Mouse (Mus musculus): Measurements from ENCODE around the gene Mxd4.
A peak's percentile ranks its signal among the peaks of the same experiment; 100 is the strongest.

The Mxd4 gene

GRCm38 (mm10) chr5:34195786-34196185 lies 8.3 kb upstream of the Mxd4 start:
- DNase-seq = no peak

GRCm38 (mm10) chr5:34194975-34195662 lies 7.6 kb upstream of the Mxd4 start:
- no peak for DNase-seq

GRCm38 (mm10) chr5:34194426-34194825 lies 6.9 kb upstream of the Mxd4 start:
- no peak for DNase-seq

DNA sequence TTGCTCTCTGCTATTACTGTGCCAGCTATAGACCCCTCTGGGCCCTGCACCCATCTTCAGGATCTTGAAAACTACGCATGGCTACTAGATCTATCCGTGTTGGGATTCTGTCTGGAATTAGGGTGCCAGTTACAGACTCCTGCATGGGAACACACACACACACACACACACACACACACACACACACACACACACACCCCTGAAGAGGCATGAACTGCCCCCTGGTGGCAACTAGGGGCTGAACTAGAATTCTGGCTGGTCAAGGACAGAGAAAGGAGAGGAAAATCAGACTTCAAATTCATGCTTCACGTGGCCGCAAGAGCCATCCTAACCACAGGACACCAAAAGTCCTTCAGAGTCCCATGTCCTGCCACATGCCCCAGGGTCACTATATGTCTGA lies 4.3 kb upstream of the Mxd4 start:
- peak; percentile 64 for DNase-seq

DNA sequence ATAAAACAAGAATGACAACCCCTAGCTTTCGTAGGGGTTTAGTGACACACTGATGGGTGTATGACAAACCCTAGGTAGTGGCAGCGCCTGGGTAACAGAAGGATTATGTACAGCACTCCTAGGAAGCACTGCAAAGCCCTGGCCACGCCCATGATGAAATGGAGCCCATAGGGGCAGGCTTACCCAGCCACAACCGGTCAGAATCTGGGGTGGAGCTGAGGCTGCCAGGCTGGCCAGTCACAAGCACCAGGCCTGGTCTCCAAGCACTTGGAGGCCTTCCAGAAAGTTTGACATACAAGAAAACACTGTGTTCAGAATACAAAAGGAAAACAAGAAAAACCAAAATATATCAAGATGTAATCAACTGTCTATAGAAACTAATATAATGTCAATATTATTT lies 3.5 kb upstream of the Mxd4 start:
- DNase-seq = peak; percentile 72 to 90

DNA sequence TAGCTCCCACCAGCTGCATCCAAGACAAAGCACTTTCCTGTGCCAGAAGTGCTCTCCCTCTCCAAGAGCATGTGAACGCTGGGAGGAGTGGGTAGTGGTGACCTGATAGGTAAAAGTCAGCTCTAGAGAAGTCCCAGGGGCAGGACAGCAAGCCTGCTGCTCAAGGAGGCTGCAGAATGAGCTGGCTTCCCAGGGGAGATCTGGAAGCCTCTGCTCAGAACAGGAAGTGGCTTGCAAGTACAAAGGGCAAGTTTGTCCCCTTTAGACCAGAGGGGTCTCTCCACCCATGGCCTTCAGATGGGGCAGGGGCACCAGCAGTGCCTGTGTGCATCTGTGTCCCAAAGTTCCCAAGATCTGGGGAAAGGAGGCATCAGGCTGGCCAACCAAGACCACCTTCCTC lies 2.0 kb upstream of the Mxd4 start:
- DNase-seq = no peak

DNA sequence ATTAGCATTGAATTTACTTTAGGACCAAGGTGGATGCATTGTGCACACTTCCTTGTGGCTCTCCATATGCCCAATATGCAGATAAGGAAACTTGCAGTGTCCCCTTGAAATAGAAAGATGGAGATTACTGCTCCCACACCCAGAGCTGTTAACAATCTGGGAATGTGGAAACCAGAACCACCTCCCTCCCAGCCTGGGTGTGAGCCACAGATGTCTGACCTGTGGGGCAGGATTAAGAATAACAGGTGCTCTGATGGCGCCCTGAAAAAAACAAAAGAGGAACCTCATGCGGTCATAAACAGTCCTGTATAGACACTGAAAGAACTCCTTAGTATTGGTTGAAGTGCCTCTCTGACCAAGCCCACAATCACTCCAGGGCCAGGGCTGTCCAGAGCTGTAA lies 1.3 kb upstream of the Mxd4 start:
- no peak for DNase-seq

GRCm38 (mm10) chr5:34186961-34187391 lies 544 bp downstream of the Mxd4 start:
- DNase-seq = peak; percentile 70 to 90

- DNase-seq = peak in 1 of 2 experiments; percentile 47
Measured at GRCm38 (mm10) chr5:34186391-34186790, 1.1 kb downstream of the Mxd4 start.

GRCm38 (mm10) chr5:34185791-34186190 lies 1.7 kb downstream of the Mxd4 start:
- peak in 1 of 2 experiments; percentile 1 for DNase-seq

GRCm38 (mm10) chr5:34185051-34185580 lies 2.4 kb downstream of the Mxd4 start:
- peak in 1 of 2 experiments; percentile 1 for DNase-seq

DNA sequence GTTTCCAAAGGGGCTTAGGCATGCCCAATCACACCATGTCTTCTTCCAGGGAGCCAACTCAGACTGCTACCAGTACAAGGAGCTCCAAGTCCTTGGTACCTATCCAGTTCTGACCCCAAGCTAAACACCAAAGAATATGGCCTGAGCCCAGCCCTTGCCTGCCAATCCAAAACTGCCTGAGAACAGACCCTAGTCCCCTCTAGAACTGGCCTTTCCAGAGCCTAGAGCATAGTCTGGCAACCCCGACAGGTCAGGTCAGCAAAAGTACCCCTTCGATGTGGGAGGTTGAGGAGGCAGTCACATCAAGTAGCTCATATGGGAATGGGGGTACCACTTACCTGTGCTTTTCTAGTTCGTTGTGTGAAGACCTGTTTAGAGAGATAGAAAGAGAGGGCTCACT lies 3.5 kb downstream of the Mxd4 start:
- peak in 1 of 2 experiments; percentile 1 for DNase-seq

DNA sequence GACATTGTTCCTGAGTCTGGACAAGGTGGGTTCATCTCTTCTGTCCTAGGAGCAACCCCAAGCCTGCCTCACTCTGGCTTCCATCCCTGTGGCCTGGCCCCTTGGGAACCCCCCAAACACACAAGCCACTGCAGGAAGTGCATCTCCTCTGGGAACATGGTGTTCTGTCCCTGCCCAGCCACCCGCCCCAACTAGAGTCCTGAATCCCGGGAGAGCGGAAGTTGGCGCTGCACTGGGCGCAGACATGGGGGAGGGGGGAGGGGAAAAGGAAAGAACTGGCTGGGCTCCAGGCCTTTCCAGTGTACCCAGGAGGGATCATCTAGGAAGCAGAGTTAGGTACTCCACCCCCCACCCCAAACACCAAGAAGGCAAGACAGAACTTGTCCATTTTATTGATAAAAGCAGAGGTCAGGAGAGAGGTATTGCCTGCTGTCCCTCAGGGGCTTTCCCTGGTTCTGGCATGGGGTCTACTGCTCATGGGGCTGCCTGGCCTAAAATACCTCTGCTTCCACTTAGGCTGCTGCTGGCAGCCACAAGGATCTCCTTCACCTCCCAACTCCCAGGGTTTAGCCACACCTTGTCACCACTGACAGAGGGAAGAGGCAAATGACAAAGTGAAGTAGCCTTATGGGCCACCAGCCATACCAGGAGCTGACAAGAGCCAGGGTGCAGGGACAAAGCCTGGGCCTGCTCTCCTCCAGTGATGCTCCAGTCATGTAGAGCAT lies 4.2 kb downstream of the Mxd4 start:
- peak; percentile 74 to 93 for DNase-seq

DNA sequence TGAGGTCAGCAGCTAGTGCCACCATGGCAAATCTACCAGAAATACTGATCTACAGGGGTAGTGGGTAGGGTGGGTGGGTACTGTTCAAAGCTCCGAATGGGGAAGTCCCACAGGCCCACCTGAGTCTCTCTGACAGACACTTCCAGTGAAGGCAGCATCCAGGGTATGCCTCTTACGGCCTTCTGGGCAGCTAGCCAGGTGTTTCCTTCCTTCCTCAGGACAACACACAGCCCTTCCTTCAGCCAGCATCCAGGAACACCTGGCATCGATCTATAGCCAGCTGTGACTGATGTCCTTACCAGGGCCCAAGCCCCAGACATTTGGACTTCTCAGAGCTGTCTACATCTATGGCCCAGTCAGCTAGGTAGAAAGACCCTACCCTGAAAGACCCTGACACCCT lies 5.0 kb downstream of the Mxd4 start:
- peak; percentile 83 to 86 for DNase-seq

DNA sequence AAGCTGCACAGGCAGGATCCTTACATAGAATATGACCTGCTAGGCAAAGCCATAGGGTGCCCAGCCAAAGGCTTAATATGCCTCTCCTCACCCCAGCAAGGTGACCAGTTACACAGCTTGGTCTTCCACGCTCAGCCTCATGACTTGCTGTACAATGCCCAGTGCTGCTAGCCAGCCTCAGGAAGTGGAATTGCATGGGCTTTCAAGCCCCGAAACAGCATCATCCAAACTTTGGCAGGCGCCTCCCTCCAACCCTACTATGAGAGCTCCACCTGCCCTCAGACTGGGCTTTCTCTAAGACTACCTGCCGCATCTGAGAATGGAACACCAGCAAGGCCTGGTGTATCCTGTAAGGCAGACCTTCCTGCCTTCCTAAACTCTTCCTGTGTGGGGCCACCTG lies 9.7 kb downstream of the Mxd4 start:
- DNase-seq = no peak

GRCm38 (mm10) chr5:34177091-34177490 lies 10.4 kb downstream of the Mxd4 start:
- DNase-seq = no peak

DNA sequence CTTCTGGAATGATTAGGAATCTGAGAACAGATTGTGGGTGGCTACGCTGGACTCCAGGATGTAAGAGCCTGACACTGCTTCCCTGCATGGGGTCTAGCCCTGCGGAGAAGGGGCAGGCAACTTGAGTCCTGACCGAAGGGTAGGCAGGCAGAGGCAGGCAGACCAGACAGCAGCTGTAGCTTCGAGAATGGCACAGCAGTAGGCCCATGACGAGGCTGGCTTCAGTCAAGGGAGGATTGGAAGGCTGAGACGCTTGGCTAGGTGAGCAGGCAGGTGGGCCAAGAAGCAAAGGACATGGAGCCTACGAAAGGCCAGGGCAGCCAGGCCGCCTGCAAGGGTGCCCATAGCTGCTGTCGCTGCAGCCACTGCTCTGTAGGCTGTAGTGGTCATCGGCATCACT lies 10.8 kb downstream of the Mxd4 start:
- no peak for DNase-seq

DNA sequence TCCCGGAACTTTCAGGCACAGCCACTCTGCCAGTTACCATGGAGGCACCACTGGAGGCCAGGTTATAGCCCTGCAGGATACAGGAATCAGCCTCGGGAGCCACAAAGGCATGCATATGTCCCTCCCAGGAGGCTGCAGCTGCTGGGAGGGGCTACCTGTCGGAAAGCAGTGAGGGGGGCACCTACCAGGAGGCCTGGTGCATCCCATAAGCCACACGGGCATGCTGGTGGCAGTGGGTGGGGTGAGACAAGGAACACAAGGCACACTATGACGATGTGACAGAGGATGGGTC lies 12.2 kb downstream of the Mxd4 start:
- no peak for DNase-seq

DNA sequence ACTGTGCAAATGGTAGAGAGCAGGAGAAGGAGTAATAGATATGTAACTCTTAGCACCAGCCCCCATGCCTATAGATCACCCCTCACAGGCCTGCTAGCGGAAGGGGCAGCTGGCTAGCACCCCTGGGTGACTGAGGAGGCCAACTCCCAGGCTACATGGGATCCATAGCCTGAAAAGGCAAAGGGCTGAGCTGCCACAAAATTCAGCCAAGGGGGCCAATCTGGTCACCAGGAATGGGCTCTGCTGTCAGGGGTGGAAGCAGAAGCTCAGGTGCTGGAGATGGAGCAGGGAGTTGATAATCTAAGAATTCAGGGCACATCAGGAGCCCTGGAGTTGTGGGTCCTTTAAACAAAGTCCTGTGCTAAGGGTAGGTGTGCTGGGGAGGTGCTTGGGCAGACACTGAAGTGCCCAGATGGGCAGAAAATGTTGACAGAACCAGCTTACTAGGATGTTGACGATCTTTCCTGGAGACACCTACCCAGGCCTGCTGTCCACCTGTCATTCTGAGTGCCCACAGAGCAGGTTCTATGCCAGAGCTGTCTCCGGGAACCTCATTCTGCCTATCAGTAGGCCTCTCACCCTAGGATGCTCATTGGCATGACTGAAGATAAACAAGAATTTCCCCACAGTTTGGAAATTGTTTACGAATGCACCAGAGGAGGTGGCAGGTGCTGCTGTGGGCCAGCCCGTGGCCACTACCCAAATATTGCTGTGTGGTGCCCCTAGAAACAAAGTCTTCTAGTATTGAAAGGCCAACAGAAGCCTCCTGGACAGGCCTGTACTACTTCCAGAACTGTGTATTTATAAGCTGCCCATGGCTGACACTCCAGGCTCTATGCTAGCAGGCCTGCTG lies 12.7 kb downstream of the Mxd4 start:
- no peak for DNase-seq

- DNase-seq = no peak
Measured at GRCm38 (mm10) chr5:34174021-34174420, 13.5 kb downstream of the Mxd4 start.

DNA sequence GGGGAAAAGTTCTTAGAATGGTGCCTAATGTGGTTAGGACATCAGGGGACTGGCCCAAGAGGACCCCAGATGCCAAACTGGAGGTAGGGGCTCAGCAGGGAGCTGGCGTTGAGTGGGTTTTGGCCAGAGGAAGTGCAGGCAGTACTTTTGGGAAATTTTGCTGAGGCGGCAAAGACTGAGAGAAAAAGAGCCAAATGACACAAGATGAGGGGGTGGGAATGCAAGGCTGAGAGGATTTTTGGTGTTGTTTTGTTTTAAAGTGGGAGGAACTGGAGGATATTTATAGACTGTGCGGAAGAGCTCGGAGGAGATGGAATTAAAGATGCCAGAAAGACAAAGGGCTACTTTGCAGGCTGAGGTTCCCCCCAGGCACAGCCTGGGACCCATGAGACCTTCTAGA lies 16.8 kb downstream of the Mxd4 start:
- peak; percentile 39 to 65 for DNase-seq

- DNase-seq = no peak
Measured at GRCm38 (mm10) chr5:34169954-34170353, 17.6 kb downstream of the Mxd4 start.

All from kidney, postnatal 25 days (tissue).